Mouse (Mus musculus) stomach, postnatal 0 days (tissue): ENCODE measurements around the gene L3mbtl3.

Experiments
- CTCF ChIP-seq: IDR thresholded peaks from 2 replicates; pipeline ENCODE4 v1.5.1; 2016; ENCODE audit warnings: antibody characterized with exemption, low read depth, mild to moderate bottlenecking, moderate library complexity
- EP300 ChIP-seq: optimal IDR thresholded peaks from 2 replicates; pipeline ENCODE3; 2016; ENCODE audit warnings: antibody characterized with exemption

DNA sequence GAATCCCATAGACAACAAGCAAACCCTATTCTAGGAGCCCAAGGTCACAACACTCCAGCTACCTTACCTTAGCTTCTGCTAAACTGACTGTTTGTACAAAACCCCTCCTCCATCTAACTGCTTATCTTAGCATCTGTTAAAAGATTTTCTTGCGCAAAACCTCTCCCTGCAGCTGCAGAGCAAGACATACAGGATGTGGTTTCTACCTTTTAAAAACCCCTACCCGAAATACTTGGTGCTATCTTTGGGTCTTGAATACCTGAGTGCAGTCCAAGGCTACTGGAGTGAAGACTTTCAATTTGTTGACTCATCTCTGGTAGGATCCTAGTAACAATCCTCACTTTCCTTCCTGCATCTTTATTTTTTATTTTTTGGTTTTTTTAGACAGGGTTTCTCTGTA lies 50.5 kb downstream of the L3mbtl3 start:
- TF ChIP-seq CTCF (no peak), EP300 (no peak)
